Mouse (Mus musculus): ENCODE results near the gene Katnal1. TPM values are rescaled to one million over a fixed set of nuclear protein-coding genes. Genes with fewer than 3 reads are reported as not detected.
A peak's percentile ranks its signal among the peaks of the same experiment; 100 is the strongest.

The Katnal1 gene
- polyA plus RNA-seq, 1 experiment from 2014 or later = 24.2 TPM

- H3K9me3 ChIP-seq (replicated peaks) = peaks cover 6% of the 10 kb centered on the region; the same call in 1 of the 2 replicates
- peaks cover 8% of the 10 kb centered on the region for H3K4me1 ChIP-seq
These were observed 41.1 kb downstream of the Katnal1 start for GRCm38 (mm10) chr5:148888032-148888431.

GRCm38 (mm10) chr5:148885821-148886609 lies 43.1 kb downstream of the Katnal1 start:
- 34% methylated on average over 22 of the region's 22 CpGs for WGBS

More at GRCm38 (mm10) chr5:148888032-148888431, 41.1 kb downstream of the Katnal1 start:
- WGBS = 95% methylated on average over 6 of the region's 6 CpGs
- Histone ChIP-seq H3K4me3 (no peak overlapping the region), H3K27ac (replicated peaks) (no peak overlapping the region), H3K36me3 (peaks cover 81% of the 10 kb centered on the region), H3K27me3 (ENCODE audit: low read depth, poor library complexity, severe bottlenecking) (no peaks in the 10 kb centered on the region)
- DNase-seq (ENCODE audit: low spot score) = no peak

GRCm38 (mm10) chr5:148883671-148884070 lies 45.4 kb downstream of the Katnal1 start:
- peaks cover 63% of the 10 kb centered on the region for H3K36me3 ChIP-seq
- peaks cover 8% of the 10 kb centered on the region for H3K4me1 ChIP-seq
- no peaks in the 10 kb centered on the region for H3K27me3 ChIP-seq (ENCODE audit: low read depth, poor library complexity, severe bottlenecking)
- no peak overlapping the region for H3K27ac ChIP-seq (replicated peaks)
- H3K4me3 ChIP-seq = no peak overlapping the region
- DNase-seq (ENCODE audit: low spot score) = no peak
- 92% methylated on average over 8 of the region's 8 CpGs for WGBS
- no peaks in the 10 kb centered on the region for H3K9me3 ChIP-seq (replicated peaks)

More at GRCm38 (mm10) chr5:148885821-148886609, 43.1 kb downstream of the Katnal1 start:
- Histone ChIP-seq H3K27me3 (ENCODE audit: low read depth, poor library complexity, severe bottlenecking) (no peaks in the 10 kb centered on the region), H3K27ac (replicated peaks) (peak overlapping the region; percentile 77), H3K9me3 (replicated peaks) (peaks cover 6% of the 10 kb centered on the region; the same call in 1 of the 2 replicates), H3K4me3 (peak overlapping the region; percentile 36), H3K4me1 (peaks cover 8% of the 10 kb centered on the region), H3K36me3 (peaks cover 68% of the 10 kb centered on the region)
- DNase-seq (ENCODE audit: low spot score) = peak; percentile 75

DNA sequence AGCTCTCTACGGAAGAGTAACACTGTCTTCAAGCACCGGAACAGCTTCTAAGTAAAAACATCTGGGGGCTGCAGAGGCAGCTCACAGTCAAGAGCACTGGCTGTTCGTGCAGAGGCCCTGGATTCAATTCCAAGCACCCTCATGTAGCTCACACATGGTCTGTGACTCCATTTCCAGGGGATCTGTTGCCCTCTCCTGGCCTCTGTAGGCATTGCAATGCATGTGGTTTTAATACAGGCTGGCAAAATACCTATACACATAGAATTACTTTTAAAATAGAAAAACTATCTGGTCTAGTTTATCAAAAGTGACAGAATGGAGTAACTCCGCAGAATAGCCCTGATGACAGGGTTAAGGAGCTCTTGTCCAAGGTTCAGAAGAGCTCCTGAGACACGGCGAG lies 49.9 kb downstream of the Katnal1 start:
- 83% methylated on average over 6 of the region's 6 CpGs for WGBS
- DNase-seq (ENCODE audit: low spot score) = no peak
- H3K27ac ChIP-seq (replicated peaks) = no peak overlapping the region
- H3K9me3 ChIP-seq (replicated peaks) = no peaks in the 10 kb centered on the region
- H3K36me3 ChIP-seq = peaks cover 75% of the 10 kb centered on the region
- H3K4me3 ChIP-seq = no peak overlapping the region
- no peaks in the 10 kb centered on the region for H3K4me1 ChIP-seq
- no peaks in the 10 kb centered on the region for H3K27me3 ChIP-seq (ENCODE audit: low read depth, poor library complexity, severe bottlenecking)

DNA sequence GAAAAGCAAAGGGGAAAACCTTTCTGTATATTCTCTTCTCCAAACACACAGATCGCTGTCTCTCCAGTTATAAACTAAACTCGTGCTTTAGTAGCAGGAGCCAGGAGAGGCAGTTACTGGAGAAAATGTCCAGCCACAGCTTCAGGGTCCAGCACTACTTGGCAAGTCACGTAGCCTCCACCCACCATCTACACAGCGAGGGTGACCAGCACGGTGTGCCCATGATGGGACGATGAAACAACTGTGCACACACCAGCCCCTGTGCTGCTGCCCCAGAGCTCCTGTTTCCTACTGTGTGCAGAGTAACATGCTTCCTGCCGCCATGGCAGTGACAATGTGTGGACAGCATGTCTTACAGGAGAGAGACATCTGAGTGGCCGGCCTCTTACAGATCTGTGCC lies 56.0 kb downstream of the Katnal1 start:
- Histone ChIP-seq H3K27me3 (ENCODE audit: low read depth, poor library complexity, severe bottlenecking) (no peaks in the 10 kb centered on the region), H3K4me1 (no peaks in the 10 kb centered on the region), H3K4me3 (no peak overlapping the region), H3K36me3 (peaks cover 58% of the 10 kb centered on the region), H3K27ac (replicated peaks) (no peak overlapping the region), H3K9me3 (replicated peaks) (no peaks in the 10 kb centered on the region)
- WGBS = 90% methylated on average over 8 of the region's 8 CpGs
- DNase-seq (ENCODE audit: low spot score) = no peak

DNA sequence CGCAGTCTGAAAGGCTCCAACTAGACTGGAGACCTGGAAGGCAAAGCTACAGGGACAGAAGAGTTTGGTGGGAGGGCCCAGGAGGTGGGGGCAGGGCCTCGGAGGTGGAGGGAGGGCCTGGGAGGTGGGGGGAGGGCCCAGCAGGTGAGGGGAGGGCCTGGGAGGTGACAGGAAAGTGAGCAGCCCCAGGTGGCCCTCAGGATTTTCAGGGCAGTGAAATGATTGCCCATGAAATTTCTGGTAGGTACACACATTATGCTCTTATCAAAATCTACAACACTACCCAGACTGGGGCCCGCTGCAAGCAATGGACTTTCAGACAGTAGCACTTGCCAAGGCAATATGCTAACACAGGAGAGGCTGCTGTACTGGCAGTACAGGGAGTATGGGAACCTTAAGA lies 59.5 kb downstream of the Katnal1 start:
- no peak overlapping the region for H3K4me3 ChIP-seq
- no peaks in the 10 kb centered on the region for H3K27me3 ChIP-seq (ENCODE audit: low read depth, poor library complexity, severe bottlenecking)
- H3K36me3 ChIP-seq = peaks cover 24% of the 10 kb centered on the region
- H3K27ac ChIP-seq (replicated peaks) = no peak overlapping the region
- no peaks in the 10 kb centered on the region for H3K9me3 ChIP-seq (replicated peaks)
- 39% methylated on average over 3 of the region's 3 CpGs for WGBS
- no peaks in the 10 kb centered on the region for H3K4me1 ChIP-seq
- DNase-seq (ENCODE audit: low spot score) = no peak

GRCm38 (mm10) chr5:148867766-148868165 lies 61.4 kb downstream of the Katnal1 start:
- 88% methylated on average over 6 of the region's 6 CpGs for WGBS
- Histone ChIP-seq H3K9me3 (replicated peaks) (no peaks in the 10 kb centered on the region), H3K27ac (replicated peaks) (no peak overlapping the region), H3K4me3 (no peak overlapping the region), H3K36me3 (peaks cover 8% of the 10 kb centered on the region; the same call in 1 of the 2 replicates), H3K27me3 (ENCODE audit: low read depth, poor library complexity, severe bottlenecking) (no peaks in the 10 kb centered on the region), H3K4me1 (no peaks in the 10 kb centered on the region)
- DNase-seq (ENCODE audit: low spot score) = no peak

DNA sequence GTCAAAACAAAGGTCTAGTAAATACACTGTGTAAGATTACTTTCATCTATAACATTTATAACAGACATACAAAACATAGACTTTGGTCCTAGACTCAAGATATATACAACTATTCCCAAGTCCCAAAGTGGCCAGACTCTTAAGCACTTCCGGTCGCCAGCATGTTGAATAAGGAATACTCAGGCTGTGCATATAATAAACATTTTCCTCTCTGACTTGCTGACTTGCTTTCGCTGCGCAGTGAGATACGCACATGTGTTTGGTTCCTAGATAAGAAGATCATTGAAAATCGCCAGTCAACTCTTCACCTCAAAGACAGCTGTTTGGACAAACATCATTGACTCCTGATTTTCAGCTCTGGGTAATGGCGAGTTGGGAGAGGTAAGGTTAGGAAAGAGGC lies 61.9 kb downstream of the Katnal1 start:
- Histone ChIP-seq H3K27me3 (ENCODE audit: low read depth, poor library complexity, severe bottlenecking) (no peaks in the 10 kb centered on the region), H3K4me3 (no peak overlapping the region), H3K9me3 (replicated peaks) (no peaks in the 10 kb centered on the region), H3K36me3 (0 out of 2 replicates have a peak, but pooled peaks cover 3% of the 10 kb centered on the region), H3K4me1 (no peaks in the 10 kb centered on the region), H3K27ac (replicated peaks) (no peak overlapping the region)
- no peak for DNase-seq (ENCODE audit: low spot score)
- WGBS = 91% methylated on average over 7 of the region's 7 CpGs

DNA sequence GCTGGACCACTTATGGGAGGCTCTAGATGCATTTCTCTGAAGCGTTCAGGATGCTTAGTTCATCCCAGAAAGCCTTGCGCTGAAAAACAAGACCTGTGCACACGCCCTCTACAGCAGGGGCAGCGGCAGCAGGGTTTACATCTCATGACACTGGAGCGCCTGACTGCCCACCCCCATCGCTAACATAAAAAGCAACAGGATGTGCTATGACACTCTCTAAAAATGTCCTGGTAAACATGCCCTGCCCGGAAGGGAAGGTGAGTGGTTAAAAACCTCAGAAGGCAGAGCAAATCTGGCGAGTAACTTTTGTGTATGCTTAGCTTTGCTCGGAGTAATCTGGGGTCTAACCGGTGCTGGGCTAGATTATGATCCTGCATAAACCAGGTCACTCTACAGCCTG lies 62.5 kb downstream of the Katnal1 start:
- H3K4me3 ChIP-seq = no peak overlapping the region
- 0 out of 2 replicates have a peak, but pooled peaks cover 3% of the 10 kb centered on the region for H3K36me3 ChIP-seq
- H3K27me3 ChIP-seq (ENCODE audit: low read depth, poor library complexity, severe bottlenecking) = no peaks in the 10 kb centered on the region
- H3K27ac ChIP-seq (replicated peaks) = no peak overlapping the region
- WGBS = 88% methylated on average over 10 of the region's 10 CpGs
- DNase-seq (ENCODE audit: low spot score) = no peak
- H3K9me3 ChIP-seq (replicated peaks) = no peaks in the 10 kb centered on the region
- no peaks in the 10 kb centered on the region for H3K4me1 ChIP-seq

DNA sequence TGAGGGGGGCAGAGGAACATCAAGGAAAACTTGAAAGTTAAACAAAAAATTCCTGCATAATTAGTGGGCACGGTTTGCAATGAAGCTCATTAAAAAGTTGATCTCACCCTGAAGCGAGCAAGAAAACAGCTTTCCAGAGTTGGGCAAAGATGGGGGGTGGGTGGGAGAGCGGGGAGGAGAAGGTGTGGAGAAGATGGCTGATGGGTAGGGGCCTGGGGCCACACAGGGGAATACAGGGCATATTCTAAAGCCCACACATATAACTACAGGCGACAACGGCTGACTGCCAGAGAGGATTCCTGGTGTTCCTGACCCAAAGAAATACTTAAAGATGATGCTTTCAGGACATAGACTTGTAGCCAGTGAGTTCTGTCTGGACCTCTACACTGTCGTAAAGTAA lies 65.7 kb downstream of the Katnal1 start:
- H3K9me3 ChIP-seq (replicated peaks) = no peaks in the 10 kb centered on the region
- no peak for DNase-seq (ENCODE audit: low spot score)
- no peaks in the 10 kb centered on the region for H3K36me3 ChIP-seq
- no peaks in the 10 kb centered on the region for H3K27me3 ChIP-seq (ENCODE audit: low read depth, poor library complexity, severe bottlenecking)
- 74% methylated on average over 6 of the region's 6 CpGs for WGBS
- no peak overlapping the region for H3K27ac ChIP-seq (replicated peaks)
- no peak overlapping the region for H3K4me3 ChIP-seq
- no peaks in the 10 kb centered on the region for H3K4me1 ChIP-seq

GRCm38 (mm10) chr5:148862853-148863252 lies 66.3 kb downstream of the Katnal1 start:
- Histone ChIP-seq H3K4me3 (no peak overlapping the region), H3K9me3 (replicated peaks) (no peaks in the 10 kb centered on the region), H3K4me1 (no peaks in the 10 kb centered on the region), H3K36me3 (no peaks in the 10 kb centered on the region), H3K27ac (replicated peaks) (no peak overlapping the region), H3K27me3 (ENCODE audit: low read depth, poor library complexity, severe bottlenecking) (no peaks in the 10 kb centered on the region)
- WGBS = 83% methylated on average over 10 of the region's 10 CpGs
- no peak for DNase-seq (ENCODE audit: low spot score)

- no peak for DNase-seq (ENCODE audit: low spot score)
- Histone ChIP-seq H3K4me3 (no peak overlapping the region), H3K27ac (replicated peaks) (no peak overlapping the region), H3K36me3 (no peaks in the 10 kb centered on the region), H3K27me3 (ENCODE audit: low read depth, poor library complexity, severe bottlenecking) (no peaks in the 10 kb centered on the region), H3K9me3 (replicated peaks) (no peaks in the 10 kb centered on the region), H3K4me1 (no peaks in the 10 kb centered on the region)
- 78% methylated on average over 8 of the region's 8 CpGs for WGBS
These were observed 67.0 kb downstream of the Katnal1 start for GRCm38 (mm10) chr5:148862136-148862535.

DNA sequence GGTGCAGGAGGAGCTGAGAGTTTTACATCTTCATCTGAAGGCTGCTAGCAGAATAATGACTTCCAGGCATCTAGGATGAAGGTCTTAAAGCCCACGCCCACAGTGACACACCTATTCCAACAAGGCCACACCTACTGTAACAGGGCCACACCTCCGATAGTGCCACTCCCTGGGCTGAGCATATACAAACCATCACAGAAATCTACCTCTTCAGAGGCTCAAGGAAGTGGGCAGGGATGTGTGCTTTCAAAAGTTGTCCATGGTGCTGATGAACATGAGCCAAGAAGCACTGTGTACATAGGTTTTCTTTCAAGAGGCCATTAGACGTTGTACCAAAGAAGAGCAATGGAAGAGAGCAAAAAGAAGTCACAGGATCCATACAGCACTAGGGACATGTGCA lies 71.6 kb downstream of the Katnal1 start:
- 0 out of 2 replicates have a peak, but pooled peaks cover 5% of the 10 kb centered on the region for H3K4me1 ChIP-seq
- no peak overlapping the region for H3K4me3 ChIP-seq
- H3K27ac ChIP-seq (replicated peaks) = no peak overlapping the region
- no peaks in the 10 kb centered on the region for H3K9me3 ChIP-seq (replicated peaks)
- H3K27me3 ChIP-seq (ENCODE audit: low read depth, poor library complexity, severe bottlenecking) = no peaks in the 10 kb centered on the region
- DNase-seq (ENCODE audit: low spot score) = no peak
- H3K36me3 ChIP-seq = no peaks in the 10 kb centered on the region
- 89% methylated on average over 3 of the region's 3 CpGs for WGBS

Measured in midbrain, embryonic 10.5 days (tissue).